30 mouse cellular contexts compared by ENCODE assay signal in genomic region chr14:51346027-51346426, GRCm38 (mm10). TPM values are rescaled to one million over a fixed set of nuclear protein-coding genes. Genes with fewer than 3 reads are reported as not detected.
DNase-seq lines count a peak whose midpoint lies in the region; ATAC-seq and TF ChIP-seq lines count a peak whose summit lies in the region.
"Had no signal": no experiment of that assay in that cellular context is flagged by ENCODE, and none has a peak within 500 bp of the region (broad histone marks: within the 10 kb centered on the region; RNA-seq: fewer than 3 reads in every experiment).

No protein-coding gene starts in this region.

- H3K27me3 ChIP-seq in kidney, postnatal 0 days (ENCODE audit: insufficient read depth, low read length): no peaks in the 10 kb centered on the region
- H3K27me3 ChIP-seq: embryonic facial prominence, embryonic 13.5 days; forebrain, embryonic 15.5 days; heart, embryonic 13.5 days; limb, embryonic 13.5 days; liver, embryonic 13.5 days; lung, embryonic 15.5 days; midbrain, embryonic 12.5 days; neural tube, embryonic 13.5 days had no signal

- H3K4me2 ChIP-seq in kidney, postnatal 0 days (ENCODE audit: low read length): no peak overlapping the region
- H3K4me2 ChIP-seq: embryonic facial prominence, embryonic 13.5 days; forebrain, embryonic 15.5 days; heart, embryonic 13.5 days; limb, embryonic 13.5 days; liver, embryonic 13.5 days; lung, embryonic 15.5 days; midbrain, embryonic 12.5 days; neural tube, embryonic 13.5 days had no signal

- no peak overlapping the region for H3K27ac ChIP-seq in kidney, postnatal 0 days
- H3K27ac ChIP-seq: embryonic facial prominence, embryonic 13.5 days; forebrain, embryonic 15.5 days; heart, embryonic 13.5 days; limb, embryonic 13.5 days; liver, embryonic 13.5 days; lung, embryonic 15.5 days; macrophage; midbrain, embryonic 12.5 days; neural tube, embryonic 13.5 days had no signal

- no peak overlapping the region for H3K9ac ChIP-seq in kidney, postnatal 0 days (ENCODE audit: low read depth, low read length)
- H3K9ac ChIP-seq: embryonic facial prominence, embryonic 13.5 days; forebrain, embryonic 15.5 days; heart, embryonic 13.5 days; limb, embryonic 13.5 days; liver, embryonic 13.5 days; lung, embryonic 15.5 days; midbrain, embryonic 12.5 days; neural tube, embryonic 13.5 days had no signal

- peak; percentile 56 for TF ChIP-seq CTCF in kidney, postnatal 0 days (IDR thresholded peaks at IDR 0.05; ENCODE audit: low read depth)

- no peak for ATAC-seq in kidney, postnatal 0 days (replicated peaks; ENCODE audit: low FRiP score, low read depth)
- peak; percentile 58; the same call in 1 of the 2 replicates for ATAC-seq in common myeloid progenitor, adult 5-6 weeks (replicated peaks; ENCODE audit: low read depth, poor library complexity, severe bottlenecking)
- no peak for ATAC-seq in frontal cortex, adult (ENCODE audit: low TSS enrichment)
- ATAC-seq: forebrain, embryonic 15.5 days had no signal

- H3K36me3 ChIP-seq in kidney, postnatal 0 days (ENCODE audit: insufficient read depth, low read length): no peaks in the 10 kb centered on the region
- H3K36me3 ChIP-seq: embryonic facial prominence, embryonic 13.5 days; forebrain, embryonic 15.5 days; heart, embryonic 13.5 days; limb, embryonic 13.5 days; liver, embryonic 13.5 days; lung, embryonic 15.5 days; midbrain, embryonic 12.5 days; neural tube, embryonic 13.5 days had no signal

- peak; percentile 5 for DNase-seq in embryo, embryonic 11 days
- no peak for DNase-seq in embryo, embryonic 9.5 days (ENCODE audit: extremely low spot score)
- DNase-seq in kidney, postnatal 0 days (ENCODE audit: low spot score): peak; percentile 13
- DNase-seq in kidney, adult 11 months: no peak
- peak; percentile 11 for DNase-seq in 416B (ENCODE audit: low read depth)
- DNase-seq in adrenal gland, postnatal 14 days: no peak
- DNase-seq: B cell, adult 2 months; cerebellum, adult 8-10 months; heart, adult 11 months; kidney, adult 8-10 months; kidney, postnatal 25 days; liver, embryonic 13.5 days; spleen, adult 18-20 months; thymus, postnatal 36 days had no signal

- no peak overlapping the region for H3K4me3 ChIP-seq in kidney, postnatal 0 days (replicated peaks; ENCODE audit: low read depth, low read length)
- H3K4me3 ChIP-seq: embryonic facial prominence, embryonic 13.5 days; forebrain, embryonic 15.5 days; heart, embryonic 13.5 days; limb, embryonic 13.5 days; liver, embryonic 13.5 days; lung, embryonic 15.5 days; midbrain, embryonic 12.5 days; neural tube, embryonic 13.5 days had no signal

- no peaks in the 10 kb centered on the region for H3K9me3 ChIP-seq in kidney, postnatal 0 days (replicated peaks; ENCODE audit: low read length)
- H3K9me3 ChIP-seq: embryonic facial prominence, embryonic 13.5 days; forebrain, embryonic 15.5 days; heart, embryonic 13.5 days; limb, embryonic 13.5 days; liver, embryonic 13.5 days; lung, embryonic 15.5 days; midbrain, embryonic 12.5 days; neural tube, embryonic 13.5 days had no signal

- no peaks in the 10 kb centered on the region for H3K4me1 ChIP-seq in kidney, postnatal 0 days (replicated peaks; ENCODE audit: insufficient read depth, low read length)
- H3K4me1 ChIP-seq: embryonic facial prominence, embryonic 13.5 days; forebrain, embryonic 15.5 days; heart, embryonic 13.5 days; limb, embryonic 13.5 days; liver, embryonic 13.5 days; lung, embryonic 15.5 days; midbrain, embryonic 12.5 days; neural tube, embryonic 13.5 days had no signal

RNA-seq across cellular contexts. Expression of gene Gm7247, which starts 15.5 kb away (rescaled TPM):
- polyA plus RNA-seq in kidney, postnatal 0 days (2015; fragmentation: Nextera tagmentation; extraction: Ambion mirVana): not detected in 2 replicates
- total RNA-seq in common myeloid progenitor, adult 5-6 weeks (2017): not detected in 2 replicates
- total RNA-seq in adrenal gland, postnatal 14 days (2021): not detected in 2 replicates
- total RNA-seq: adrenal gland, postnatal 4 days; gastrocnemius, adult 18-20 months; hematopoietic stem cell, adult 5-6 weeks; layer of hippocampus, postnatal 10 days; left cerebral cortex, postnatal 10 days had no signal
- polyA plus RNA-seq: cortical plate, adult 2 months; embryonic facial prominence, embryonic 13.5 days; forebrain, embryonic 15.5 days; heart, embryonic 13.5 days; limb, embryonic 13.5 days; liver, embryonic 13.5 days; lung, embryonic 15.5 days; macrophage; midbrain, embryonic 12.5 days; neural tube, embryonic 13.5 days had no signal

Comparison
In these comparisons a context has a peak if more than half of its experiments do, and no peak if none do; other contexts are left out.
1. DNase-seq: peak in embryo, embryonic 11 days (single experiment), kidney, postnatal 0 days (single experiment) and 416B (single experiment); none in embryo, embryonic 9.5 days (single experiment), kidney, adult 11 months (single experiment) and adrenal gland, postnatal 14 days (single experiment).